Mouse (Mus musculus) limb, embryonic 15.5 days (tissue): ENCODE data around the gene Chst13. TPM values are rescaled to one million over a fixed set of nuclear protein-coding genes. Genes with fewer than 3 reads are reported as not detected.

Source experiments
- ATAC-seq: fragments of 200-750 bp; cut with Nextera tagmentation; 2 replicates; pipeline ENCODE4 v1.8.0; 2017; ENCODE audit warnings: low read depth, moderate TSS enrichment; ENCODE audit not compliant: insufficient number of reproducible peaks, low FRiP score, low TSS enrichment
- H3K27ac ChIP-seq: fragments of 300-500 bp; sonication (generic); 2 replicates; pipeline ENCODE4 v1.5.1; 2015; ENCODE audit warnings: moderate library complexity, mild to moderate bottlenecking, inconsistent platforms
- H3K27me3 ChIP-seq: fragments of 300-500 bp; sonication (generic); 2 replicates; pipeline ENCODE4 v1.6.1; 2015; ENCODE audit warnings: inconsistent platforms
- H3K36me3 ChIP-seq: fragments of 300-500 bp; sonication (generic); 2 replicates; pipeline ENCODE4 v1.6.1; 2015; ENCODE audit warnings: inconsistent platforms
- H3K4me1 ChIP-seq: fragments of 300-500 bp; sonication (generic); 2 replicates; pipeline ENCODE4 v1.6.1; 2015; ENCODE audit warnings: inconsistent platforms
- H3K4me2 ChIP-seq: fragments of 300-500 bp; sonication (generic); 2 replicates; pipeline ENCODE4 v1.6.1; 2015; ENCODE audit warnings: mild to moderate bottlenecking, inconsistent platforms
- H3K4me3 ChIP-seq: fragments of 300-500 bp; sonication (generic); 2 replicates; pipeline ENCODE4 v1.5.1; 2015; ENCODE audit warnings: mild to moderate bottlenecking, inconsistent platforms
- H3K9ac ChIP-seq: fragments of 300-500 bp; sonication (generic); 2 replicates; pipeline ENCODE4 v1.6.1; 2015; ENCODE audit warnings: inconsistent platforms
- H3K9me3 ChIP-seq: fragments of 300-500 bp; sonication (generic); 2 replicates; pipeline ENCODE4 v1.6.1; 2016; ENCODE audit warnings: inconsistent platforms
- WGBS: fragments of 180-500 bp; shearing (Covaris S2); methylation state at CpG from one replicate; pipeline ENCODE4 v1.1.7; 2015; 5-methylcytosine and 5-hydroxymethylcytosine counted together
- polyA plus RNA-seq: library from polyadenylated mRNA; unstranded; fragments of >200 nt; fragmentation: Nextera tagmentation; extraction: Ambion mirVana; gene quantifications from 2 replicates; pipeline ENCODE4 v1.2.1, GENCODE M21; 2015

Gene Chst13
- polyA plus RNA-seq, 1 experiment from 2014 or later: 1.1 TPM

DNA sequence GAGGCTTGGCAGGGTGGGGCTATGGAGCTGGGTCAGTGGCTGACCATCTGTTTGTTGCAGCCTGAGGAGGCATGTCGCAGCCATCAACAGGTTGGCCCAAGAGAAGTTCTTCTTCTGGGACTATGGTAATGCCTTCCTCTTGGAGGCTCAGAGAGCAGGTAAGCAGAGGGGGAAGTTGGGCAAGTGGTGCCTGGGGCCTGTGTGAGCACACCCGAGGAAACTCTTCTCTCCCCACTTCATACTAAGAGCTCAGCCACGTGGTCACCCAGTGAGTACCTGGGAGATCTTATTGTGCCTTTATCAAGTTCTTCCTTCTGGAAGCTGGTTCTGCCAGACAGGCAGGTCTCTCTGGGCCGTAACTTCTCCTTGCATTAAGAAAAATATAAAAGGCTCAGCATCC, 22.2 kb upstream of the Chst13 start:
- no peak overlapping the region for H3K4me2 ChIP-seq
- no peak overlapping the region for H3K9ac ChIP-seq
- no peaks in the 10 kb centered on the region for H3K27me3 ChIP-seq
- no peak overlapping the region for H3K4me3 ChIP-seq
- ATAC-seq: no peak
- no peaks in the 10 kb centered on the region for H3K9me3 ChIP-seq
- no peaks in the 10 kb centered on the region for H3K36me3 ChIP-seq
- WGBS: 76% methylated on average over 4 of the region's 4 CpGs
- H3K27ac ChIP-seq: no peak overlapping the region
- H3K4me1 ChIP-seq: peaks cover 5% of the 10 kb centered on the region; the same call in 1 of the 2 replicates

DNA sequence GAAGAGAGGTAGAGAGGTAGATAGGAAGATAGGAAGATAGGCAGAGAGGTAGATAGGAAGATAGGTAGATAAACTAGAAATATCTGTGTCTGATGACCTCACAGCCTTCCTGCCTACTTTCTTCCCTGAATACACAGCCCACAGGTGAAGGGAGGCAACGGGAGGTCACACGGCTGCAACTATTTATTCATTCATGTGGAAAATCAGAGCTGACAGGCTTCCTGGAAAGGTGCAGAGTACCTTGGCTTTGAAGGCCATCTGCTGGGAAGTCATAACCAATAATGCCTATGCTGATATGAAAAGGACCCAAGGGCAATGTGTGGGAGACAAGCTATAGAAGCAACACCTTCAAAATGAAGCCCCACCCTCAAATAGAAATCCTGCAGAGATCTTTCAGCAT, 17.4 kb upstream of the Chst13 start:
- Histone ChIP-seq H3K4me1 (no peaks in the 10 kb centered on the region), H3K4me3 (no peak overlapping the region), H3K9me3 (no peaks in the 10 kb centered on the region), H3K27me3 (no peaks in the 10 kb centered on the region), H3K27ac (no peak overlapping the region), H3K9ac (no peak overlapping the region), H3K36me3 (no peaks in the 10 kb centered on the region), H3K4me2 (no peak overlapping the region)
- ATAC-seq: no peak
- 81% methylated on average over 2 of the region's 2 CpGs for WGBS

DNA sequence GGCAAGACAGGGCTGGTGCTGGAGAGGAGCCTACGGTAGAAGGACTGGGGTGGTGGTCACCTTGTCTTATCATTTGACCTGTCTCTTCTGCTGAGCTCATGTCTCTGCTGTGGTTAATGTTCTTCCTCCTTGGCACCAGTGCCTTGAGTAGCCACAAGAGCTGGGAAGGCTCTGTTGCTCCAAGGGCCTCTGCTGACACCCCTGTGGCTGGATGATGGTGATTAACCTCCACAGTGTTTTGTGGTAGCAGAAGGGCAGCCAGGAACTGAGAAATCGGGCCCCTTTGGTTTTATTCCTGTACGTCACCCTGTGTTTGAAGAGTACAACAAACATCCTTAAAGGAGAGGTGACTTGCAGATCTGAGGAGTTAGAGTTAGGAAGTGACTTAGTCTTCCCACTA, 9.3 kb upstream of the Chst13 start:
- H3K36me3 ChIP-seq: no peaks in the 10 kb centered on the region
- no peak overlapping the region for H3K4me2 ChIP-seq
- no peaks in the 10 kb centered on the region for H3K4me1 ChIP-seq
- H3K27ac ChIP-seq: no peak overlapping the region
- H3K4me3 ChIP-seq: no peak overlapping the region
- no peaks in the 10 kb centered on the region for H3K27me3 ChIP-seq
- 77% methylated on average over 3 of the region's 3 CpGs for WGBS
- no peak overlapping the region for H3K9ac ChIP-seq
- ATAC-seq: no peak
- no peaks in the 10 kb centered on the region for H3K9me3 ChIP-seq

DNA sequence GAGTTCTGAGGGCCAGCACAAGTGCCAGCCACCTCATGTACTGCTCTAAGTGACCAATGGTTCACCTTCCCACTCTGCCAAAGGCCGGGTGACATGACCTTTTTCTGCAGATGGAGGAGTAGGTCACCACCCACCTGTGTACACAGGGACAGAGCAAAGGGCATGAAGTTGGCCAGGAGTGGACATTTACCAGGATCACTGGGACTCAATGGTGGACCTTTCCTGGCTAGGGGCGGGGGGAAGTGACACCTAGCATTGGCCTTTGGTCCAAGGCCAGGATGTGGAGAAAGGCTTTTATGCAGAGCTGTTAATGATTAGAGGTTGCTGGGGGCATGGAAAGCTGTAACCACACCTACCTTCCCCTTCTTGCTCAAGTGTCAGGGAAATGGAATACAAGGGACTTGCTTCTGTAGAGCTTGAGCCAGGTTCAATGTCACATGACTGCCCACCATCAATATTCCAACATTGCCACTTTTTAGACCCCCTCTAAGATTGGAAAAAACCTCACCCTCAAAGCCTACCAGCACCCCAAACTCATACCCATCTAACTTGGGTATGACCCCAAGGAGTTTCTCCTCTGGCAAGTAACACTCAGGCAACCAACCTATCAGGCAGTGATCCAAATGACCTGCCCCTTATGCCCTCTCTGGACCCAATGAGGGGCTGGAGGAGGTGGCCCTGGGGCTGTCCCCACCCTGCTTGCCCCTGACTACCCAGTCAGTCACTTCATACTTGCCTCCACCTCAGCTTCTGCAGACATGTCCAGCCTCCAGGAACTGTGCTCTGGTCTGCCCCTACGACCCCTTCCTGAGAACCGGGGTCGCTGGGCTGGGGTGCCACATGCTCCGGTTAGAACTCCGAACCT, 7.8 kb upstream of the Chst13 start, which contains the start of gene Uroc1:
TSS of gene Uroc1 (plus strand) at position 724 of the 865 bp plus-strand sequence.
- Histone ChIP-seq H3K27ac (no peak within 1 kb of the TSS), H3K9me3 (no peaks in the 10 kb centered on the region), H3K4me3 (no peak within 1 kb of the TSS), H3K4me2 (no peak within 1 kb of the TSS), H3K27me3 (no peaks in the 10 kb centered on the region), H3K4me1 (no peaks in the 10 kb centered on the region), H3K9ac (no peak within 1 kb of the TSS), H3K36me3 (no peaks in the 10 kb centered on the region)
- WGBS: 80% methylated on average over 7 of the region's 7 CpGs
- no peak for ATAC-seq

DNA sequence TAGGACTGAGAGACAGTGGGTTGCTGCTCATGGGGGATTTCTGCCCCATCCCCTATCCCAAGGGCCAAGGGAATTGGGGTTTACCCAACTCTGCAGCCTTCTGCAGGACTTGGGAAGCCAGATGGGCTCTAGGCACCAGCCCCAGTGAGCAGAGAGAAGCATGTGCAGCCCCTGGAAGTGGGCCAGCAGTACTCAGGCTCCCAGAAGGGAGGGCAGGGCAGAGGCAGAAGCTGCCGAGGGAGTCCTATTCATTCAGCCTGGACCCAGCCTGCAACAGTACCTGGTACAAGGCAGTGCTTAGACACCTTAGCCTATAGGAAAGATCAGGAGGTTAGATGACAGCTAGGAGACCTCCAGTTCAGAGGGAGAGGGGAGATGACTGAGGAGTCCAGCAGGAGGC, 5.0 kb upstream of the Chst13 start:
- Histone ChIP-seq H3K4me2 (no peak overlapping the region), H3K27ac (no peak overlapping the region), H3K4me1 (peaks cover 2% of the 10 kb centered on the region), H3K9ac (no peak overlapping the region), H3K9me3 (no peaks in the 10 kb centered on the region), H3K4me3 (no peak overlapping the region), H3K36me3 (no peaks in the 10 kb centered on the region), H3K27me3 (peaks cover 6% of the 10 kb centered on the region)
- WGBS: 5% methylated on average over 1 of the region's 1 CpGs
- no peak for ATAC-seq

DNA sequence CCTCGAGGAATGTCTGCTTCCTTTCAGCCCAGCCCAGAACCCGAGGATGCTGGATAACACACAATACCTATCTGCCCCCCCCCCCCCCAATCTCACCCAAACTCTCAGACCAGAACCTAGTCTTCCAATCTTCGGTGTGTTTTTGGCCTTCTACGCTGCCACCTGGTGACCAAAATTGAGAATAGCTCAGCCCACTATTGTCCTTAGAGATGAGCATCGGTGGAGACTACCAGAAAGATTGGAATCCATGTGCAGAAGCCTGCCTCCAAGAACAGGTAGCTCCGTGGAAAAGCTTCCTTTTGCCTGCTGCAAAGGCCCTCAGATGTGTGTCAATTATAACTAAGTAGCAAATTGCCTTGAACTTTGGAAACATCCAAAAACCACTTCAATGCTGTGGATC, 2.7 kb upstream of the Chst13 start:
- 16% methylated on average over 6 of the region's 6 CpGs for WGBS
- Histone ChIP-seq H3K36me3 (no peaks in the 10 kb centered on the region), H3K27me3 (peaks cover 9% of the 10 kb centered on the region), H3K4me2 (no peak overlapping the region), H3K9me3 (no peaks in the 10 kb centered on the region), H3K9ac (no peak overlapping the region), H3K27ac (no peak overlapping the region), H3K4me3 (no peak overlapping the region), H3K4me1 (peaks cover 4% of the 10 kb centered on the region)
- no peak for ATAC-seq

DNA sequence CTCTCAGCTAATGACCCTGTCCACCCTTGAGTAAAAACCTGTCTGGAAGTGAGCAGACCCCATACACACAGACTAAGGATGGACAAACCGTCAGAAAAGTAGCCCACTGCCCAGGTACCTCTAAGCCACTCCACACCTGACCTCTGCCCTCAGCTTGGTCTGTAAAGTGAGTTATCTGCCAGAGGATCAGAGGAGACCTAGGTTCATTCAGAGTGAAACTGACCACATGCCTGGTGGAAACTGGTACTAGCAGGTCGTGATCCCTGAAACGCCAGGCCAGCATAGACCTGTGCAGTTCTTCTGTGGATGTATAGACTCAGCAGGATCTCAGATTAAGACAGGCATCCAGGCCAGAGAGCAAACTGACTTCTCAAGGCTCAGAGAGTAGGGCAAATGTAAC, 522 bp downstream of the Chst13 start:
- Histone ChIP-seq H3K36me3 (no peaks in the 10 kb centered on the region), H3K4me2 (no peak overlapping the region), H3K9me3 (no peaks in the 10 kb centered on the region), H3K9ac (no peak overlapping the region), H3K27ac (no peak overlapping the region), H3K4me3 (no peak overlapping the region), H3K4me1 (peaks cover 4% of the 10 kb centered on the region), H3K27me3 (peaks cover 9% of the 10 kb centered on the region)
- ATAC-seq: no peak
- WGBS: 64% methylated on average over 3 of the region's 3 CpGs

DNA sequence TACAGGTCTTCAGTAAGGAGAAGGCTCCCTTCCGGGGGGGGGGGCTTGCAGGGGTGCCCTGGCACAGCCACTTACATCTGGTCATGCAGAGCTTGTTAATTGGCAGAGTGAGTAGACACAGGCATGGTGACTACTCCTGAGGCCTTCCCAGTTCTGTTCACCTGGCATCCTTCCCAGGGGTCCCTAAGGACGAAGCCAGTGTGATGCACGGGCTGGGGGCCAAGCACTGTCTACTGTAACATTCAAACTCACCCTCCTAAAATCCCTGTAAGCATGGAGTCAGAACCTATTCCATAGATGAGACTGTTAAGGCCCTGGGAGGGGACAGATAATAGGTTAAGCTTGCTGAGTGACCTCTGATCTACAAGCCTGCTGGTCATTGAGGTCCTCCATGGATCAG, 959 bp downstream of the Chst13 start:
- peaks cover 9% of the 10 kb centered on the region for H3K27me3 ChIP-seq
- no peak for ATAC-seq
- no peaks in the 10 kb centered on the region for H3K36me3 ChIP-seq
- no peak overlapping the region for H3K27ac ChIP-seq
- no peak overlapping the region for H3K4me2 ChIP-seq
- 58% methylated on average over 3 of the region's 3 CpGs for WGBS
- H3K4me1 ChIP-seq: peaks cover 4% of the 10 kb centered on the region
- H3K9ac ChIP-seq: no peak overlapping the region
- no peaks in the 10 kb centered on the region for H3K9me3 ChIP-seq
- no peak overlapping the region for H3K4me3 ChIP-seq

DNA sequence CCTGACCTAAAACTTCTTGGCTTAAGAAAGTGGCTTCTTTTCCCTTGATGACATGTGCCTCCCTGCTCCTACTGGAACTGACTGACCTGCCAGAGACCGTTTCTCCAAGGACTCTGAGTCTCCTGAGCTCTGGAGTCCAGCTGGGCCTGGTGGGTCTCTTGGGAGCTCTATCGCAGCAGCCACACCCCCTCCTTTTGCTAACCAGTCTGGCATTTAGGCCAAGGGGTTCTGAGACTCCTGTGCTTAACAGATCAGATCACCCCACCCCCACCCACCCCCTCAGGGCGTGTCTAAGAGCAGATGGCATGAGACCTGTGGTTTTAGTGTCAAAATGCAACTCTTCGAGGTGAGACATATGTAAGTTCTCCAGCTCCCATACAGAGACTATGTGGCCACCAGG, 3.2 kb downstream of the Chst13 start:
- no peaks in the 10 kb centered on the region for H3K9me3 ChIP-seq
- whole genome bisulfite sequencing: 40% methylated on average over 4 of the region's 4 CpGs
- H3K4me2 ChIP-seq: no peak overlapping the region
- H3K4me1 ChIP-seq: peaks cover 4% of the 10 kb centered on the region
- H3K4me3 ChIP-seq: no peak overlapping the region
- no peak overlapping the region for H3K27ac ChIP-seq
- H3K9ac ChIP-seq: no peak overlapping the region
- no peaks in the 10 kb centered on the region for H3K36me3 ChIP-seq
- H3K27me3 ChIP-seq: peaks cover 9% of the 10 kb centered on the region
- ATAC-seq: no peak

DNA sequence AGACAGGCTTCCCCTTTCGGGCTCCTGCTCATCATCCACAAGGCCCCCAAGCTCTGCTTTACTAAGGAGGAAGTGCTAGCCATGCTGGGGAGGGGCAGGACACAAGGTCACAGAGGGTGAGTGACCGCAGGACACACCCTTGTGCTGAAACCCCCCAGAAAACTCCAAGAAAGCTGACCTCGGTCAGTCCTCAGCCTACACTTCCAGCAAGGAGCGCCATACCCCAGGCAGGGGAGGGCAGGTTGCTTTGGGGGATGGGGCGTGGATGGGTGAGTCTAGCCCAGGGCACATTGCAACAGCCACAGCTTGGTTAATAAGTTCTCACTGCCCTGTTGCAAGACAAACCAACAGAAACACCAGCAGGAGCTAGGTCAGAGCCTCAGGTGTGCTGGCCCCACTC, 4.6 kb downstream of the Chst13 start:
- H3K4me3 ChIP-seq: no peak overlapping the region
- no peak overlapping the region for H3K27ac ChIP-seq
- H3K9me3 ChIP-seq: no peaks in the 10 kb centered on the region
- peaks cover 4% of the 10 kb centered on the region for H3K4me1 ChIP-seq
- H3K36me3 ChIP-seq: no peaks in the 10 kb centered on the region
- no peak for ATAC-seq
- H3K4me2 ChIP-seq: no peak overlapping the region
- H3K27me3 ChIP-seq: peaks cover 7% of the 10 kb centered on the region
- WGBS: 87% methylated on average over 5 of the region's 5 CpGs
- no peak overlapping the region for H3K9ac ChIP-seq

DNA sequence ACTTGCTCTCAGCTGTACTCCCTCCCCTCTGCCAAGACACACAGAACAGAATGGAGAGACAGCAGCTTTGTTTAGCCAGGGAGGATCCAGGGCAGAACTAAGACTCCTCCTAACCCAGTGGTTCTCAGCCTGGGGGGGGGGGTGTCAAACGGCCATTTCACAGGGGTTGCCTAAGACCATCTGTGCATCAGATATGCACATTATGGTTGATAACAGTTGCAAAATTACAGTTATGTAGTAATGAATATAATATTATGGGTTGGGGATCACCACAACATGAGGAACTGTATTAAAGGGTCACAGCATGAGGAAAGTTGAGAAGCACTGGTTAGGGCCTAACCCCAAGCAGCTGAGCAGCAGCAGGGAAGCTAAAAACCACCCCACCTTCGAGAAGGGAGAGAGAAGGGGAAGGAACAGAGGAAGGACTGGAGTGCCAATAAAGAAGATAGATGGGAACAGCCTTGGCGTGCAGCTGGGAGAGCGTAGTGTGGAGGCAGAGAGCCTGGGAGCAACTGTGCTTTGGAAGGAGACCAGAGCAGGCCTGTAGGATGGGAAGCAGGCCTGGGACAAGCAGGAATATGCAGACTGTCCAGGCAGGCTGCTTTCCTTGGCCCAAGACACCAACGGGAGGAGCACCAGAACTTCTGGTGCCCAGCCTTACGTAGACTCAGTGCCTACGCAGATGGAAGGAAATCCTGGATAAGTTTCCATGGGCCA, 5.4 kb downstream of the Chst13 start:
- Histone ChIP-seq H3K9me3 (no peaks in the 10 kb centered on the region), H3K27me3 (no peaks in the 10 kb centered on the region; the same call in 1 of the 2 replicates), H3K27ac (no peak overlapping the region), H3K36me3 (no peaks in the 10 kb centered on the region), H3K4me2 (no peak overlapping the region), H3K4me1 (no peaks in the 10 kb centered on the region), H3K4me3 (no peak overlapping the region), H3K9ac (no peak overlapping the region)
- WGBS: 65% methylated on average over 7 of the region's 7 CpGs
- ATAC-seq: no peak

DNA sequence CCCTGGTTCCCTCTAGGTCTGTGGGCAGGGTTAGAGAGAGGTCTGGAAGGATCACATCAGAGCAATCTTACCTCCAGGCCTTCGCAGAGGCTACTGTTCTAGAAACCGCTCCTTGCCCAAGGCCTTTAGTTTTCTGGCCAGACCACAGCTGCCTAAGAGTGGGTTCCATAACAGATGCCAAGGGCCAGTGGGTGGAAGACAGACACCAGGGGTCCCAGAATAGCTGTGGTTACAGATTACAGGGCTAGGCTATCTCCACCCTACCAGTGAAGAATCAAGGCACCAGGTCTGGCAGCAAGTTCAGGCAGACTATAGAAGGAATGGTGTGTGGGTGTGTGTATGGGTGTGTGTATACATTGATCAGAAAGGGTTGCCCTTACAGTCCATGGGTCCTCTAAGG, 6.0 kb downstream of the Chst13 start:
- no peaks in the 10 kb centered on the region for H3K9me3 ChIP-seq
- no peaks in the 10 kb centered on the region for H3K4me1 ChIP-seq
- no peaks in the 10 kb centered on the region for H3K36me3 ChIP-seq
- no peak overlapping the region for H3K27ac ChIP-seq
- H3K9ac ChIP-seq: no peak overlapping the region
- 88% methylated on average over 2 of the region's 2 CpGs for WGBS
- ATAC-seq: no peak
- H3K4me3 ChIP-seq: no peak overlapping the region
- H3K4me2 ChIP-seq: no peak overlapping the region
- no peaks in the 10 kb centered on the region for H3K27me3 ChIP-seq
